Mouse (Mus musculus) limb, embryonic 14.5 days (tissue): ENCODE measurements around the gene Gm6020. TPM values are rescaled to one million over a fixed set of nuclear protein-coding genes. Genes with fewer than 3 reads are reported as not detected.

Experiments
- ATAC-seq: fragments of 200-750 bp; cut with Nextera tagmentation; 2 replicates; pipeline ENCODE4 v1.8.0; 2017; ENCODE audit warnings: low read depth, moderate number of reproducible peaks, moderate TSS enrichment; ENCODE audit not compliant: low FRiP score
- DNase-seq: peaks from one replicate; pipeline ENCODE4 v3.0.0-alpha.2; 2015; ENCODE audit warnings: low spot score
- H3K27ac ChIP-seq: fragments of 300-500 bp; sonication (generic); replicated peaks from 2 replicates; pipeline ENCODE4 v1.5.1; 2014; ENCODE audit warnings: low read depth, mild to moderate bottlenecking, low read length, moderate library complexity, mixed read lengths
- H3K27me3 ChIP-seq: fragments of 300-500 bp; sonication (generic); 2 replicates; pipeline ENCODE4 v1.6.1; 2014; ENCODE audit warnings: low read length, mixed read lengths; ENCODE audit not compliant: control insufficient read depth, insufficient read depth
- H3K36me3 ChIP-seq: fragments of 300-500 bp; sonication (generic); 2 replicates; pipeline ENCODE4 v1.6.1; 2014; ENCODE audit warnings: mild to moderate bottlenecking, low read length, moderate library complexity, mixed read lengths; ENCODE audit not compliant: control insufficient read depth, insufficient read depth
- H3K4me1 ChIP-seq: fragments of 300-500 bp; sonication (generic); 2 replicates; pipeline ENCODE4 v1.6.1; 2014; ENCODE audit warnings: antibody characterized with exemption, low read length, mixed read lengths; ENCODE audit not compliant: control insufficient read depth, insufficient read depth
- H3K4me2 ChIP-seq: fragments of 300-500 bp; sonication (generic); replicated peaks from 2 replicates; pipeline ENCODE4 v1.6.1; 2014; ENCODE audit warnings: low read depth, mild to moderate bottlenecking, low read length, moderate library complexity; ENCODE audit not compliant: severe bottlenecking
- H3K4me3 ChIP-seq: fragments of 300-500 bp; sonication (generic); replicated peaks from 2 replicates; pipeline ENCODE4 v1.5.1; 2014; ENCODE audit warnings: low read length
- H3K9ac ChIP-seq: fragments of 300-500 bp; sonication (generic); 2 replicates; pipeline ENCODE4 v1.6.1; 2014; ENCODE audit warnings: mild to moderate bottlenecking, low read depth, low read length, moderate library complexity; ENCODE audit not compliant: severe bottlenecking
- H3K9me3 ChIP-seq: fragments of 300-500 bp; sonication (generic); 2 replicates; pipeline ENCODE4 v1.6.1; 2016; ENCODE audit warnings: low read length; ENCODE audit not compliant: control insufficient read depth
- POLR2A ChIP-seq: fragments of 200-500 bp; IDR thresholded peaks from 2 replicates; pipeline ENCODE4 v1.8.0; 2012; ENCODE audit warnings: inconsistent platforms, mild to moderate bottlenecking, moderate library complexity, borderline replicate concordance; ENCODE audit not compliant: insufficient read depth, insufficient read length; ENCODE audit errors: extremely low read depth
- WGBS: fragments of 180-500 bp; shearing (Covaris S2); extraction: QIAGEN DNeasy Blood & Tissue Kit; methylation state at CpG from one replicate; pipeline ENCODE4 v1.1.7; 2014; 5-methylcytosine and 5-hydroxymethylcytosine counted together
- polyA plus RNA-seq, 2 experiments: library from polyadenylated mRNA; depleted of rRNA in 1 of 2; stranded (reverse) in 1 of 2; unstranded in 1 of 2; fragments of >200 nt; fragmentation: Nextera tagmentation in 1 of 2; extraction: Ambion mirVana in 1 of 2; gene quantifications; 2 replicates each; pipeline versions ENCODE4 v1.2.1 to v1.2.3; 2012 to 2014

The Gm6020 gene
- polyA plus RNA-seq, 2 experiments = not detected

DNA sequence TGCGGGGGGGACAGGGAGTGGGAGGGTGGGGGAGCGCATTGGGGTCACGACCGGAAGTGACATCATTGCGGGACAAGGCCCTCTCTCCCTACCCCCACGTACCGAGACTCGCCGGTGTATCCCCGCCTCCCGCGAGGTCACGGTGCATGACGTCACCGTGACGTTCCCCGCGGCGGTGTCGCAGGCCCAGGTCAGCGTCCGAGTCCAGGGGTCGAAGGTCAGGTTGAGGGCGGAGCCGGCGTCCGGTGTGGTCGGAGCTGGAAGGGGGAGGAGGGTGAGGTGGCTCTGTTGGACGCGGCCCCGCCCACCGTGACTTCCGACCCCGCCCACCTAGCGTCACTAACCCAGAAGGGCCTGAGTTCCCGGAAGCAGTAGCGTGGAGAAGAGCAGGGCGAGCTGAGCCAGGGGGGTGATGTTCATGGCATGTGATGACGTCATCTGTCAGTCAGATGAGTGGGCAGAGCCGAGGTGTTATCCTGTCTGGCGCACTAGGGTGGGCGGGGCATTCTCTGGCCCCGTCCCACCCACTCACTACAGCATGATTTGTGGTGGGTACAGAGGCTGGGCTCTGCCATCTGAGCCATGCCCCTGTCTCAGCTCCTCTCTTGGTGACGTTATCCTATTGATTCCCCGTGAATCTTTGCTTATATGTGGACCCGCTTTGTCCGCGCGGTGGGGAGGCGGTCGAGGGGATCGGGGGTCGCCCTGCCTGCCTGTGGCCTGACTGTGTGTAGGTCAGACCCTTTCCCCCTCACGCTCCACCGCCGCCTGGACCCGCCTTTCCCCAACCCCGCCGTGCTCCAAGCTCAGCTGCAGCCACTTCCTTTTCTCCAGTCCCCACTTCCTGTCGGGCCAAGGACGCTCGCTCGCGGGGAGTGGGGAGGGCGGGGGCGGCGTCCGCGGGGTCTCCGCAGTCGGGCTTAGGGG is 43.5 kb downstream of the Gm6020 start:
- ATAC-seq = peak; percentile 81
- Histone ChIP-seq H3K4me2 (peak overlapping the region; percentile 63), H3K9me3 (no peaks in the 10 kb centered on the region), H3K27ac (peak overlapping the region; percentile 91), H3K36me3 (no peaks in the 10 kb centered on the region), H3K27me3 (no peaks in the 10 kb centered on the region), H3K4me1 (no peaks in the 10 kb centered on the region), H3K4me3 (peak overlapping the region; percentile 59), H3K9ac (peak overlapping the region; percentile 49)
- TF ChIP-seq POLR2A = no peak
- peak; percentile 94 for DNase-seq
- WGBS = 2% methylated on average over 54 of the region's 71 CpGs

DNA sequence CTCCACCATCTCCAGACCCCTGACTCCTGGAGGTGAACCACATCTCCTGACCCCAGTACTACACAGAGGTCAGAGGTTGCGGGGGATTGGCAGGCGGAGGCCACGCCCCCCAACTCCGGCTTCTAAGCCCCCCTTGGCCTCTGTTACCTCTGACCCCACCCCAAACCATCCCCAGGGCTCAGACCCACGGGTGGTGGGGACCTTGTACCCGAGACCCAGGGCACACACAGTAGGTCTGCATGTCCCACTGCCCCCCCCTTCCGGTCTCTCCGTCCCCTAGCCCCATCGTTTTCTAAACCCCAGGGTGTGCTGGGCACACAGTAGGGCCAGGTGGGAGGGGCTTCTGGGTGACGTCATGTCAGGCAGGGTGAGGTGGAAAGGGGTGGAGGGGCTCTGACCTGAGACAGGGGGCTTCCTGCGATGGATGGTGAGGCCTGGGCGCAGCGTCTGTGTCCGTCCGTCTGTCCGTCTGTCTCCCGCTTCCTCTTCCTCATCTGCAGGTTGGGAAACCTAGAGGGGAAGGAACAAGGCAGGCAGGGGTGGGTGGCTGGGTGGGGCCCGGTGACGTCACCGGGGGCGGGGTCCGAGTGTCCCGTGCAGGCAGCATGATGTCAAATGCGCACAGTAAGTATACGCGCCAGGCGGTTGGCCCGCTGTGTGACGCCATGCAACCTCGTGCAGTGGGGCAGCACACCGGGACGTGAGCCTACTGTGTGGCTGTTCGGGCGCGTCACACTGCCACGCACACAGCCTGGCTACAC is 44.4 kb downstream of the Gm6020 start, which contains the start of gene Csf2ra:
Gene Csf2ra (minus strand): TSS at position 489 of the 761 bp plus-strand sequence.
- Histone ChIP-seq H3K36me3 (no peaks in the 10 kb centered on the region), H3K4me3 (peak within 1 kb of the TSS; percentile 59), H3K27ac (peak within 1 kb of the TSS; percentile 91; the same call in 1 of the 2 replicates), H3K9ac (peak within 1 kb of the TSS; percentile 49), H3K9me3 (no peaks in the 10 kb centered on the region), H3K27me3 (no peaks in the 10 kb centered on the region), H3K4me1 (no peaks in the 10 kb centered on the region), H3K4me2 (peak within 1 kb of the TSS; percentile 63)
- WGBS = 61% methylated on average over 34 of the region's 36 CpGs
- peak; percentile 11 for DNase-seq
- ATAC-seq = no peak
- no peak for TF ChIP-seq POLR2A

Other genes starting within 250 kb of the Gm6020 start
- gene Zfp950, start 43.0 kb upstream of the Gm6020 start, polyA plus RNA-seq (2012; rRNA removed) = 34.9 and 56.3 TPM in 2 replicates
- 46.2 and 46.4 TPM in 2 replicates for gene Zfp950, start 43.0 kb upstream of the Gm6020 start, polyA plus RNA-seq (2014; fragmentation: Nextera tagmentation; extraction: Ambion mirVana)
- gene Gm7102, start 7.6 kb upstream of the Gm6020 start, polyA plus RNA-seq (2012; rRNA removed) = 0.06 and 0.08 TPM in 2 replicates
- gene Gm7102, start 7.6 kb upstream of the Gm6020 start, polyA plus RNA-seq (2014; fragmentation: Nextera tagmentation; extraction: Ambion mirVana) = 0.14 TPM in 1 of 2 replicates, not detected in the other
- gene Csf2ra, start 44.5 kb downstream of the Gm6020 start, polyA plus RNA-seq (2012; rRNA removed) = 181 and 228 TPM in 2 replicates
- 24.1 and 30.1 TPM in 2 replicates for gene Csf2ra, start 44.5 kb downstream of the Gm6020 start, polyA plus RNA-seq (2014; fragmentation: Nextera tagmentation; extraction: Ambion mirVana)
- gene Gm21060, start 113.2 kb downstream of the Gm6020 start, polyA plus RNA-seq (2012; rRNA removed) = not detected in 2 replicates
- not detected in 2 replicates for gene Gm21060, start 113.2 kb downstream of the Gm6020 start, polyA plus RNA-seq (2014; fragmentation: Nextera tagmentation; extraction: Ambion mirVana)